Mouse (Mus musculus): ENCODE measurements around the gene Mki67. TPM values are rescaled to one million over a fixed set of nuclear protein-coding genes. Genes with fewer than 3 reads are reported as not detected.
"Not testable (repeated sequence)": the region's sequence is repeated elsewhere in the genome, so short reads cannot be mapped to it uniquely, and the experiment has no call there.

Mki67 gene
- polyA plus RNA-seq, 1 experiment from 2014 or later, result 67.1 TPM

GRCm38 (mm10) chr7:135694796-135695195 lies 21.4 kb downstream of the Mki67 start:
- no peak for ATAC-seq (ENCODE audit: low FRiP score, low TSS enrichment)
- Histone ChIP-seq H3K4me1 (ENCODE audit: control insufficient read depth, insufficient read depth, low read length) (no peaks in the 10 kb centered on the region), H3K36me3 (ENCODE audit: control insufficient read depth, insufficient read depth, low read length) (peaks cover 93% of the 10 kb centered on the region), H3K4me2 (replicated peaks; ENCODE audit: low read depth, low read length) (no peak overlapping the region), H3K9me3 (ENCODE audit: control insufficient read depth, low read length) (no peaks in the 10 kb centered on the region), H3K27ac (ENCODE audit: low read depth, low read length) (no peak overlapping the region), H3K9ac (ENCODE audit: low read depth, low read length) (no peak overlapping the region), H3K27me3 (ENCODE audit: control insufficient read depth, insufficient read depth, low read length) (no peaks in the 10 kb centered on the region), H3K4me3 (ENCODE audit: low read length) (no peak overlapping the region)
- 97% methylated on average over 5 of the region's 5 CpGs for WGBS

DNA sequence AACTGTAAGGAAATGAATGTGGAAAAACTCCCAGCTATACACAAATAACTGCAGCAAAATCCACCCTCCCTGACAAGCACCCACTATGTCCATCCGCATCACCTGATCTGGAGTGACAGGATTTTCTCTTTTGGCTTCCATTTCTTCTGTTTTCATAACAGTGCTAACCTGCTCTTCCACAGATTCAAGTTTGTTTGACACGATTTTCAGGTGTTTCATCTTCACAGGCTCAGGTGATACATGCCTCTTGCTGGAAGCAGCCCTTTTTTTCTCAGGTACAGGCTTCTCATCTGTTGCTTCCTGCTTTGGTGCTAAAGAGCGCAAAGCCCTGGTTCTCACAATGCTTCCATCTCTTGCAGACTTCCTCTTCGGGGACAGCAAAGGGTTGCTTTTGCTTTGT lies 22.0 kb downstream of the Mki67 start:
- Histone ChIP-seq H3K4me1 (ENCODE audit: control insufficient read depth, insufficient read depth, low read length) (no peaks in the 10 kb centered on the region), H3K27me3 (ENCODE audit: control insufficient read depth, insufficient read depth, low read length) (no peaks in the 10 kb centered on the region), H3K4me3 (ENCODE audit: low read length) (no peak overlapping the region), H3K9ac (ENCODE audit: low read depth, low read length) (no peak overlapping the region), H3K27ac (ENCODE audit: low read depth, low read length) (no peak overlapping the region), H3K9me3 (ENCODE audit: control insufficient read depth, low read length) (no peaks in the 10 kb centered on the region), H3K4me2 (replicated peaks; ENCODE audit: low read depth, low read length) (no peak overlapping the region), H3K36me3 (ENCODE audit: control insufficient read depth, insufficient read depth, low read length) (peaks cover 93% of the 10 kb centered on the region)
- ATAC-seq (ENCODE audit: low FRiP score, low TSS enrichment), result no peak
- 90% methylated on average over 4 of the region's 4 CpGs for WGBS

DNA sequence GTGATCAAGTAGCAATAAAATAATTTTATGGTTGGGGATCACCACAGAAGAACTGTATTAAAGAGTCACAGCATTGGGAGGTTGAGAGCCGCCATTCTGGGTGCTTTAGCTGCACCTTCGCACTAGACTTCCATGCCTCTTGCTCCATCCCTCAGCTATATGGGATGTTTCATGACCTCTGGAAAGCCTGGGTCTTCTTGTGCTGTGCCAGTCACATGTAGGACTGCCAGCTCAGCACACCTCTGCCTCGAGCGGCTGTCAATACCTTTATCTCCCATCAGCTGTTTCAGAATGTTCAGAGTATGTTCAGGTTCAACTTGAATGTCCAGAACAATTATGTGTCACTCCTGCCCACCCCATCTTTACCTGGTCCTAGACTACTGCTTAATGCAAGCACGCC lies 24.2 kb downstream of the Mki67 start:
- ATAC-seq (ENCODE audit: low FRiP score, low TSS enrichment), result no peak
- H3K27me3 ChIP-seq (ENCODE audit: control insufficient read depth, insufficient read depth, low read length), result no peaks in the 10 kb centered on the region
- no peaks in the 10 kb centered on the region for H3K9me3 ChIP-seq (ENCODE audit: control insufficient read depth, low read length)
- H3K9ac ChIP-seq (ENCODE audit: low read depth, low read length), result no peak overlapping the region
- H3K4me3 ChIP-seq (ENCODE audit: low read length), result no peak overlapping the region
- no peaks in the 10 kb centered on the region for H3K4me1 ChIP-seq (ENCODE audit: control insufficient read depth, insufficient read depth, low read length)
- H3K36me3 ChIP-seq (ENCODE audit: control insufficient read depth, insufficient read depth, low read length), result peaks cover 89% of the 10 kb centered on the region
- no peak overlapping the region for H3K4me2 ChIP-seq (replicated peaks; ENCODE audit: low read depth, low read length)
- WGBS, result 96% methylated on average over 5 of the region's 5 CpGs
- no peak overlapping the region for H3K27ac ChIP-seq (ENCODE audit: low read depth, low read length)

DNA sequence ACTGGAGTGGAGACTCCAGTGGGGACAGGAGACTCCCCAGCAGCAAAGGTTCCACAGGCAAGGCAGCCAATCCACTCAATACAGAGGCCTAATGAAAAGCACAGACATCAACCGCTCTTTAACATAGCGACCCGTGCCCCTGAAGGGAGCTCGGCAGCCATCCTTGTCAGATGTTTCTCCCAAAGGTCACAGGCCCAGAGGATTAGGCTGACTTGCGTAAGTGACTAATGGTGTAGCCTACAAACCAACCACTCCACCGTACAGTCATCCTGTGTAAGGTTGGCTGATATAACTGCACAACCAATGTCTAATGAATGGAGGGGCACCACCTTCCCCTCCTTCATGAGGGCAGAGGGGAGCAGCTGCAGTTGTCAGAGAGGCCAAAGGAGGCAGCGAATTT lies 26.8 kb downstream of the Mki67 start:
- WGBS, result 96% methylated on average over 7 of the region's 7 CpGs
- Histone ChIP-seq H3K9me3 (ENCODE audit: control insufficient read depth, low read length) (no peaks in the 10 kb centered on the region), H3K4me1 (ENCODE audit: control insufficient read depth, insufficient read depth, low read length) (no peaks in the 10 kb centered on the region), H3K9ac (ENCODE audit: low read depth, low read length) (no peak overlapping the region), H3K4me3 (ENCODE audit: low read length) (no peak overlapping the region), H3K27ac (ENCODE audit: low read depth, low read length) (no peak overlapping the region), H3K4me2 (replicated peaks; ENCODE audit: low read depth, low read length) (no peak overlapping the region), H3K36me3 (ENCODE audit: control insufficient read depth, insufficient read depth, low read length) (peaks cover 85% of the 10 kb centered on the region), H3K27me3 (ENCODE audit: control insufficient read depth, insufficient read depth, low read length) (no peaks in the 10 kb centered on the region)
- no peak for ATAC-seq (ENCODE audit: low FRiP score, low TSS enrichment)

DNA sequence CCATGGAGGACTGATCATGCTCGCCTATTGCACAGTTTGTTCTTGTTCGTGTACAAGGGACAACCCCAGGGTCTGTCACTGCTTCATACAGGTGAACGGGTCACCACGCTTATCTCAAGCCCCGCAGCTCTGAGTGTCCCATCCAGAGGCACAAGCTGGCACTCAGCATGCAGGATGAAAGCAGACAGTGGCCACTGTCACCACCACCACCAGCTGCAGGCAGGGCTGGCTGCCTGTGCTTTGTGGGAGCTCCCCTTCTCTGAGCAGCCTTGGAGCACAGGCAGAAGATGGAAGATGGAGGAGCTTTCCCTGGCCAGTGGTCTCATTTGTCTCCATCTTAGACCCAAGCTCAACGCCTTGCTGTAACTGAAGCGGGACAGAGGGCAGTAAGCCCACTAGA lies 31.2 kb downstream of the Mki67 start:
- H3K27me3 ChIP-seq (ENCODE audit: control insufficient read depth, insufficient read depth, low read length), result no peaks in the 10 kb centered on the region
- ATAC-seq (ENCODE audit: low FRiP score, low TSS enrichment), result no peak
- H3K9ac ChIP-seq (ENCODE audit: low read depth, low read length), result no peak overlapping the region
- no peak overlapping the region for H3K4me3 ChIP-seq (ENCODE audit: low read length)
- no peaks in the 10 kb centered on the region for H3K9me3 ChIP-seq (ENCODE audit: control insufficient read depth, low read length)
- H3K27ac ChIP-seq (ENCODE audit: low read depth, low read length), result no peak overlapping the region
- no peak overlapping the region for H3K4me2 ChIP-seq (replicated peaks; ENCODE audit: low read depth, low read length)
- peaks cover 41% of the 10 kb centered on the region for H3K36me3 ChIP-seq (ENCODE audit: control insufficient read depth, insufficient read depth, low read length)
- 90% methylated on average over 7 of the region's 7 CpGs for WGBS
- no peaks in the 10 kb centered on the region for H3K4me1 ChIP-seq (ENCODE audit: control insufficient read depth, insufficient read depth, low read length)

GRCm38 (mm10) chr7:135684098-135684497 lies 32.1 kb downstream of the Mki67 start:
- not testable (repeated sequence) for H3K27ac ChIP-seq (ENCODE audit: low read depth, low read length); H3K4me2 ChIP-seq (replicated peaks; ENCODE audit: low read depth, low read length); H3K4me1 ChIP-seq (ENCODE audit: control insufficient read depth, insufficient read depth, low read length); ATAC-seq (ENCODE audit: low FRiP score, low TSS enrichment); H3K27me3 ChIP-seq (ENCODE audit: control insufficient read depth, insufficient read depth, low read length); H3K9ac ChIP-seq (ENCODE audit: low read depth, low read length); H3K9me3 ChIP-seq (ENCODE audit: control insufficient read depth, low read length); H3K4me3 ChIP-seq (ENCODE audit: low read length)
- WGBS, result 74% methylated on average over 4 of the region's 4 CpGs
- peaks cover 34% of the 10 kb centered on the region for H3K36me3 ChIP-seq (ENCODE audit: control insufficient read depth, insufficient read depth, low read length)

- H3K9ac ChIP-seq (ENCODE audit: low read depth, low read length), result no peak overlapping the region
- H3K4me2 ChIP-seq (replicated peaks; ENCODE audit: low read depth, low read length), result no peak overlapping the region
- H3K4me3 ChIP-seq (ENCODE audit: low read length), result no peak overlapping the region
- H3K9me3 ChIP-seq (ENCODE audit: control insufficient read depth, low read length), result no peaks in the 10 kb centered on the region
- peaks cover 3% of the 10 kb centered on the region for H3K36me3 ChIP-seq (ENCODE audit: control insufficient read depth, insufficient read depth, low read length)
- H3K27ac ChIP-seq (ENCODE audit: low read depth, low read length), result no peak overlapping the region
- WGBS, result 73% methylated on average over 5 of the region's 5 CpGs
- no peaks in the 10 kb centered on the region for H3K27me3 ChIP-seq (ENCODE audit: control insufficient read depth, insufficient read depth, low read length)
- no peak for ATAC-seq (ENCODE audit: low FRiP score, low TSS enrichment)
- H3K4me1 ChIP-seq (ENCODE audit: control insufficient read depth, insufficient read depth, low read length), result no peaks in the 10 kb centered on the region
Measured at GRCm38 (mm10) chr7:135680334-135680733, 35.8 kb downstream of the Mki67 start.

- H3K27ac ChIP-seq (ENCODE audit: low read depth, low read length), result no peak overlapping the region
- 88% methylated on average over 8 of the region's 8 CpGs for WGBS
- H3K36me3 ChIP-seq (ENCODE audit: control insufficient read depth, insufficient read depth, low read length), result no peaks in the 10 kb centered on the region
- H3K4me2 ChIP-seq (replicated peaks; ENCODE audit: low read depth, low read length), result no peak overlapping the region
- no peak overlapping the region for H3K4me3 ChIP-seq (ENCODE audit: low read length)
- no peaks in the 10 kb centered on the region for H3K27me3 ChIP-seq (ENCODE audit: control insufficient read depth, insufficient read depth, low read length)
- ATAC-seq (ENCODE audit: low FRiP score, low TSS enrichment), result no peak
- H3K9me3 ChIP-seq (ENCODE audit: control insufficient read depth, low read length), result no peaks in the 10 kb centered on the region
- no peaks in the 10 kb centered on the region for H3K4me1 ChIP-seq (ENCODE audit: control insufficient read depth, insufficient read depth, low read length)
- H3K9ac ChIP-seq (ENCODE audit: low read depth, low read length), result no peak overlapping the region
Measured at GRCm38 (mm10) chr7:135676722-135677121, 39.4 kb downstream of the Mki67 start.

DNA sequence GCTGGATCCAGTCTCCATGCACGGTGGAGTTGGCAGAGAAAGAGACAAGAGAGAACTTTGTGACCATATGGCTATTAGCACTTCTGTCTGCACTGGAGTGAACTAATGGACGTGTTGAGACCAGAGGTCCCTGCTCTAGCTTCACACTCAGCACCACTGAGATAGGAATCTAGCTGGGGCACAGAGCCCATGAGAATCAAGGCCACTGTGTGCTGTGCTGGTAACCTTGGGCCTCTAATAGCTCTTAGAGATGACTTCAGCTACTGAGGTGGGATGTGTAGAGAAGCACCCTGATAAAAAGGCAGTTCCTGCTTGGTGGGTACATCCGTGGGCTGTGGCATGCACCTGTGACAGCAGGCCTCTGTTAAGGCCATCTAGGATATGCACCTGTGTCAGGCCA lies 42.6 kb downstream of the Mki67 start:
- Histone ChIP-seq H3K36me3 (ENCODE audit: control insufficient read depth, insufficient read depth, low read length) (no peaks in the 10 kb centered on the region), H3K4me3 (ENCODE audit: low read length) (no peak overlapping the region), H3K4me1 (ENCODE audit: control insufficient read depth, insufficient read depth, low read length) (no peaks in the 10 kb centered on the region), H3K9ac (ENCODE audit: low read depth, low read length) (no peak overlapping the region), H3K27ac (ENCODE audit: low read depth, low read length) (no peak overlapping the region), H3K27me3 (ENCODE audit: control insufficient read depth, insufficient read depth, low read length) (no peaks in the 10 kb centered on the region), H3K4me2 (replicated peaks; ENCODE audit: low read depth, low read length) (no peak overlapping the region), H3K9me3 (ENCODE audit: control insufficient read depth, low read length) (no peaks in the 10 kb centered on the region)
- no peak for ATAC-seq (ENCODE audit: low FRiP score, low TSS enrichment)
- WGBS, result 51% methylated on average over 3 of the region's 3 CpGs
